Mouse (Mus musculus) limb, embryonic 14.5 days (tissue): ENCODE measurements at regions not wholly inside any gene's neighbourhood (a gene's known extent, or its start where the extent isn't known, plus 50 kb on each side); places are given as distances from the start of the nearest gene placed in this dataset.

Source experiments
- ATAC-seq: fragments of 200-750 bp; cut with Nextera tagmentation; 2 replicates; pipeline ENCODE4 v1.8.0; 2017; ENCODE audit warnings: low read depth, moderate number of reproducible peaks, moderate TSS enrichment; ENCODE audit not compliant: low FRiP score
- DNase-seq: peaks from one replicate; pipeline ENCODE4 v3.0.0-alpha.2; 2015; ENCODE audit warnings: low spot score
- H3K27ac ChIP-seq: fragments of 300-500 bp; sonication (generic); replicated peaks from 2 replicates; pipeline ENCODE4 v1.5.1; 2014; ENCODE audit warnings: low read depth, mild to moderate bottlenecking, low read length, moderate library complexity, mixed read lengths
- H3K27me3 ChIP-seq: fragments of 300-500 bp; sonication (generic); 2 replicates; pipeline ENCODE4 v1.6.1; 2014; ENCODE audit warnings: low read length, mixed read lengths; ENCODE audit not compliant: control insufficient read depth, insufficient read depth
- H3K36me3 ChIP-seq: fragments of 300-500 bp; sonication (generic); 2 replicates; pipeline ENCODE4 v1.6.1; 2014; ENCODE audit warnings: mild to moderate bottlenecking, low read length, moderate library complexity, mixed read lengths; ENCODE audit not compliant: control insufficient read depth, insufficient read depth
- H3K4me1 ChIP-seq: fragments of 300-500 bp; sonication (generic); 2 replicates; pipeline ENCODE4 v1.6.1; 2014; ENCODE audit warnings: antibody characterized with exemption, low read length, mixed read lengths; ENCODE audit not compliant: control insufficient read depth, insufficient read depth
- H3K4me2 ChIP-seq: fragments of 300-500 bp; sonication (generic); replicated peaks from 2 replicates; pipeline ENCODE4 v1.6.1; 2014; ENCODE audit warnings: low read depth, mild to moderate bottlenecking, low read length, moderate library complexity; ENCODE audit not compliant: severe bottlenecking
- H3K4me3 ChIP-seq: fragments of 300-500 bp; sonication (generic); replicated peaks from 2 replicates; pipeline ENCODE4 v1.5.1; 2014; ENCODE audit warnings: low read length
- H3K9ac ChIP-seq: fragments of 300-500 bp; sonication (generic); 2 replicates; pipeline ENCODE4 v1.6.1; 2014; ENCODE audit warnings: mild to moderate bottlenecking, low read depth, low read length, moderate library complexity; ENCODE audit not compliant: severe bottlenecking
- H3K9me3 ChIP-seq: fragments of 300-500 bp; sonication (generic); 2 replicates; pipeline ENCODE4 v1.6.1; 2016; ENCODE audit warnings: low read length; ENCODE audit not compliant: control insufficient read depth
- POLR2A ChIP-seq: fragments of 200-500 bp; IDR thresholded peaks from 2 replicates; pipeline ENCODE4 v1.8.0; 2012; ENCODE audit warnings: inconsistent platforms, mild to moderate bottlenecking, moderate library complexity, borderline replicate concordance; ENCODE audit not compliant: insufficient read depth, insufficient read length; ENCODE audit errors: extremely low read depth
- WGBS: fragments of 180-500 bp; shearing (Covaris S2); extraction: QIAGEN DNeasy Blood & Tissue Kit; methylation state at CpG from one replicate; pipeline ENCODE4 v1.1.7; 2014; 5-methylcytosine and 5-hydroxymethylcytosine counted together

DNA sequence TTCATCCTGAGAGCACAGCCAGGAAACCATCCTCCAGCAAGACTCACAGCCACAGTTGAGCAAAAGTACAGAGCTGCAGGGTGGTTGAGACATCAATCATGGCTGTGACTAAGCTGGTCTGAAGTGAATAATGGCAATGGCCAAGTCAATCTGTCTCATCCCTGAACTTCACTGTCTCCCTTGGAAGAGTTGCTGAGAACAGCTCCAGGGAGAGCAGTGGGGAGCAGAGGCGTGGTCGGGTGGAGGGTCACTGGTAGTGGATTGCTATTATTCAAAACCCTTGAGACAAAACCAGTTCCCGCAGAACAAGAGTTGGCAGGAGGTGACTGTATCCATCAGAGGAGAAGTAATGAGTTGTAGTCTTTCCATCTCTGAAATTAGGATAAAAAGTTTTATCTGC lies 185.7 kb upstream of the Tmem72 start:
- WGBS, result 76% methylated on average over 3 of the region's 3 CpGs

DNA sequence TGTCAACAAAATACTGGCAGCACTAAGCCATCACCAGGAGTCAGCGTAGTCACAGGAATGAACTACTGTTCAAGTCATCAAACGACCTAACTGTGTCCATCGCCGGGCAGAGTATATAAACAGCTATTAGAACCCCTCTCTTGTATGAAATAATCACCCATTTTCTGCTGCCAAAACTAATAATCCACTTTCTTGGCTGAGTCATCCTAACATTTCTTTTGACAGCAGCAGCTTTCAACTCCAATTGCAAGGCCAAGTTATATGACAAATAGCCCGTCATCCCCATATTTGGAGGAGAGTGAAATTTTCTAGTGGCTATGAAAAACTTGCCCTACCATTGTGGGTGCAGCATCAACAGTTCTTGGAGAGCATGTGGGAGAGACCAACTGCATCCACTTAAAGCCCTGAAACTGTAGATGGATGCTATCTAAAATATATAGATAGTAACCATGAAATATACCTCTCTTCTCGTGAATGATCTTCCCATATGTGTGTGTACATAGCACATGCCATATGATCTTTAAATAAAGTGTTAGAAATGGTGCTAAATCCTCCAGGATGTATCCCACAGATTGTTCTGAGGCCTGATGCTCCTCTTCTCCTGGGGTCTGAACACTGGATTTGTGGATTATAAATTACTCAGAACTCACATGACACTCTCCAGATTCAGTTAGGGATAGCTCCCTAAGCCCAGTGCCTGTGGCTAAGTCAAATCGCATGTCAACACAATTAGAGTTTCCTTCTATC lies 189.9 kb upstream of the Tmem72 start:
- Histone ChIP-seq H3K9ac (no peak overlapping the region), H3K4me1 (no peaks in the 10 kb centered on the region), H3K36me3 (no peaks in the 10 kb centered on the region), H3K9me3 (no peaks in the 10 kb centered on the region), H3K27me3 (no peaks in the 10 kb centered on the region), H3K27ac (no peak overlapping the region), H3K4me2 (no peak overlapping the region), H3K4me3 (no peak overlapping the region)
- DNase-seq (no peak), ATAC-seq (no peak)
- 70% methylated on average over 7 of the region's 7 CpGs for WGBS
- TF ChIP-seq POLR2A, result no peak

More for the DNA sequence above, 185.7 kb upstream of the Tmem72 start:
- no peak overlapping the region for H3K4me3 ChIP-seq
- ATAC-seq (no peak), DNase-seq (no peak)
- H3K36me3 ChIP-seq, result no peaks in the 10 kb centered on the region
- no peaks in the 10 kb centered on the region for H3K9me3 ChIP-seq
- no peaks in the 10 kb centered on the region for H3K4me1 ChIP-seq
- no peak overlapping the region for H3K9ac ChIP-seq
- H3K4me2 ChIP-seq, result no peak overlapping the region
- H3K27me3 ChIP-seq, result no peaks in the 10 kb centered on the region
- no peak overlapping the region for H3K27ac ChIP-seq
- TF ChIP-seq POLR2A, result no peak

DNA sequence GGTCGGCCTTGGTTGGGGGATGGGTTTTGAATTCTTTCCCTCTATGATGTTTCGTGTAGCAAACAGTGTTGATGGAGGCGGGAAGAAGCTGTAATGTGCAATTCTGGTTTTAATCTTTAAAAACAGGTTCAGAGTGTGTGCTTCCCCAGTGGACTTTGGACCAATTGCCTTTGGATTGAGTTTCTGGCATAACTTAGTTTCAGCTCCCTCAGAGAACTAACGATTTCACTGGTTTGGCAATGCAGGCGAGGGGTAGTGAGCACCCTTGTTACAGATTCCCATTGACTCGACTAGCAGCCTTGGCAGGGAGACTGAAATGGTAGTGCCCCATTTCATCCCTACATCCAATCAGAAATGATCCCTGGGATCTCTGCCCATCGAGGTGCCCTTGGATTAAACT lies 193.9 kb upstream of the Tmem72 start:
- Histone ChIP-seq H3K27me3 (no peaks in the 10 kb centered on the region), H3K4me3 (no peak overlapping the region), H3K4me1 (no peaks in the 10 kb centered on the region), H3K36me3 (no peaks in the 10 kb centered on the region), H3K27ac (no peak overlapping the region), H3K9ac (no peak overlapping the region), H3K9me3 (no peaks in the 10 kb centered on the region), H3K4me2 (no peak overlapping the region)
- DNase-seq, result no peak
- TF ChIP-seq POLR2A, result no peak
- 69% methylated on average over 7 of the region's 7 CpGs for WGBS
- ATAC-seq, result no peak

DNA sequence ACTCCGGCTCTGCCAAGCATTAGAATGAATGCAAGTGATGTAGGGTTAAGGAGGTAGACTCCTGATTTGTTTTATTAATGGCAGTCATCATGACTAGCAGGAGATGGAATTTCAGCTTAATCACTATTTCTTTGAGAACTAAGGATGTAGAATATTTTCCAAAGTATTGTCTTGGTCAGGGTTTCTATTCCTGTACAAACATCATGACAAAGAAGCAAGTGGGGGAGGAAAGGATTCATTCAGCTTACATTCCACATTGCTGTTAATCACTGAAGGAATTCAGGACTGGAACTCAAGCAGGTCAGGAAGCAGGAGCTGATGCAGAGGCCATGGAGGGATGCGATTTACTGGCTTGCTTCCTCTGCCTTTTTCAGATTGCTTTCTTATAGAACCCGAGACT lies 195.4 kb upstream of the Tmem72 start:
- WGBS, result 84% methylated on average over 3 of the region's 3 CpGs
- no peak for TF ChIP-seq POLR2A
- no peak for ATAC-seq

DNA sequence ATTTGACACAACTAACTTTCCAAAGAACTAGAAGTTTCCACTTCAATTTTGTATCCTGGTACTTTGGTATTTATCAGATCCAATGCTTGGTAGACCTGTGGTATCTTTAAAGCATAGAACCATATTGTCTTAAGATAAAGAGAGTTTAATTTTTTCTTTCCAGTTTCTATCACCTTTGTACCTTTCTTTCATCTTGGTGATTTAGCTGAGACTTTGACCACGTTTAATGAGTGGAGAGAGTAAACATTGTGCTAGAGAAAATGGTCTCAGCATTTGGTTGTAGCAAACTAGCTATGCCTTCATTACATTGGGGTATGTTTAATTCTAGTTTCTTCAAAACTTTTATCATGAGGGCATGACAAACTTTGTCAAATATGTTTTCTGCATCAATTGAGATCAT lies 197.4 kb upstream of the Tmem72 start:
- no peak overlapping the region for H3K27ac ChIP-seq
- DNase-seq (no peak), ATAC-seq (no peak)
- 62% methylated on average over 1 of the region's 1 CpGs for WGBS
- H3K4me3 ChIP-seq, result no peak overlapping the region
- H3K9me3 ChIP-seq, result no peaks in the 10 kb centered on the region
- no peaks in the 10 kb centered on the region for H3K4me1 ChIP-seq
- no peak overlapping the region for H3K9ac ChIP-seq
- TF ChIP-seq POLR2A, result no peak
- H3K36me3 ChIP-seq, result no peaks in the 10 kb centered on the region
- no peak overlapping the region for H3K4me2 ChIP-seq
- no peaks in the 10 kb centered on the region for H3K27me3 ChIP-seq

More for the DNA sequence above, 195.4 kb upstream of the Tmem72 start:
- H3K27me3 ChIP-seq, result no peaks in the 10 kb centered on the region
- no peak overlapping the region for H3K27ac ChIP-seq
- no peaks in the 10 kb centered on the region for H3K36me3 ChIP-seq
- H3K4me2 ChIP-seq, result no peak overlapping the region
- H3K4me3 ChIP-seq, result no peak overlapping the region
- H3K9ac ChIP-seq, result no peak overlapping the region
- no peaks in the 10 kb centered on the region for H3K4me1 ChIP-seq
- DNase-seq, result no peak
- no peaks in the 10 kb centered on the region for H3K9me3 ChIP-seq
